Comparison of ENCODE assay signal across 28 mouse cellular contexts in genomic region chr10:63117583-63117982, GRCm38 (mm10). TPM values are rescaled to one million over a fixed set of nuclear protein-coding genes. Genes with fewer than 3 reads are reported as not detected.
DNase-seq lines count a peak whose midpoint lies in the region; TF ChIP-seq lines count a peak whose summit lies in the region.
"Had no signal": no experiment of that assay in that cellular context is flagged by ENCODE, and none has a peak within 500 bp of the region (broad histone marks: within the 10 kb centered on the region; RNA-seq: fewer than 3 reads in every experiment).

No protein-coding gene starts in this region.

- TF ChIP-seq POLR2A in kidney, adult 2 months (IDR thresholded peaks at IDR 0.05; ENCODE audit: low read depth, low read length): no peak
- no peak for TF ChIP-seq POLR2A in CH12.LX (IDR thresholded peaks at IDR 0.05; ENCODE audit: low read depth, low read length)
- no peak for TF ChIP-seq POLR2A in brain, embryonic 14.5 days (IDR thresholded peaks at IDR 0.05; ENCODE audit: borderline replicate concordance, extremely low read depth, insufficient read depth, insufficient read length, poor library complexity, severe bottlenecking)

- DNase-seq in kidney, adult 2 months: no peak
- DNase-seq in kidney, postnatal 4 days: no peak
- DNase-seq in CH12.LX (ENCODE audit: extremely low read depth) (no peak), ES-CJ7 (ENCODE audit: low read depth, low spot score) (peak; percentile 39)
- no peak for DNase-seq in brain, embryonic 14.5 days (ENCODE audit: low read depth)
- DNase-seq in left cerebral cortex, postnatal 25 days (ENCODE audit: low spot score in 2 of 2): no peak
- DNase-seq in urinary bladder, postnatal 25 days (ENCODE audit: low spot score): no peak
- DNase-seq: adrenal gland, postnatal 14 days; cerebellum, adult 11 months; cerebellum, adult 9-11 months; kidney, adult 18-20 months; kidney, postnatal 25 days; lung, postnatal 4 days; right cerebral cortex, adult 18-20 months; right cerebral cortex, postnatal 4 days; thymus, postnatal 25 days had no signal

- TF ChIP-seq CTCF in kidney, adult 2 months (conservative IDR thresholded peaks at IDR 0.05; ENCODE audit: insufficient read depth, insufficient read length, low read depth, low read length): 0 out of 2 replicates have a peak, but pooled peaks have one; percentile 11
- TF ChIP-seq CTCF in CH12.LX (conservative IDR thresholded peaks at IDR 0.05 in 1 of 2, IDR thresholded peaks at IDR 0.05 in 1 of 2; ENCODE audit: low read depth in 2 of 2, low read length in 2 of 2): 0 out of 4 replicates have a peak, but pooled peaks of 1 of the 2 experiments have one; percentile 17
- TF ChIP-seq CTCF in brain, embryonic 14.5 days (IDR thresholded peaks at IDR 0.05; ENCODE audit: borderline replicate concordance, extremely low read depth, insufficient read depth, insufficient read length): 0 out of 2 replicates have a peak, but pooled peaks have one; percentile 0

- H3K27me3 ChIP-seq in kidney, adult 2 months (replicated peaks; ENCODE audit: control insufficient read depth, insufficient read depth, low read length): no peaks in the 10 kb centered on the region
- H3K27me3 ChIP-seq in CH12.LX (replicated peaks): no peaks in the 10 kb centered on the region
- H3K27me3 ChIP-seq: limb, embryonic 15.5 days; liver, embryonic 15.5 days; neural tube, embryonic 15.5 days had no signal

- intact Hi-C loops in left cerebral cortex, postnatal 25 days (cut with DNase I): loop anchor here (10.0 kb wide), 1 partner anchor 93 kb away; the partner anchor contains the start of genes Hnrnph3 and Pbld2

- H3K4me3 ChIP-seq in kidney, adult 2 months (ENCODE audit: insufficient read depth, low read depth, low read length): no peak overlapping the region
- H3K4me3 ChIP-seq in CH12.LX (replicated peaks in 1 of 3; ENCODE audit: low read depth in 2 of 3, low read length in 2 of 3, poor library complexity in 1 of 3): no peak overlapping the region
- H3K4me3 ChIP-seq: embryonic facial prominence, embryonic 10.5 days; heart, embryonic 10.5 days; limb, embryonic 15.5 days; liver, embryonic 15.5 days; neural tube, embryonic 15.5 days had no signal

- TF ChIP-seq EP300 in CH12.LX (IDR thresholded peaks at IDR 0.05; ENCODE audit: low read length): no peak

- in situ Hi-C loops in CH12.LX (cut with MboI; ENCODE audit: low pct_ligation_motif_present, low pct_unique_long_range_greater_than_20kb, low sequenced_read_pairs): no loop called here

- no peaks in the 10 kb centered on the region for H3K79me2 ChIP-seq in CH12.LX (replicated peaks; ENCODE audit: control insufficient read depth, extremely low read depth, insufficient read depth, poor library complexity, severe bottlenecking)

- H3K36me3 ChIP-seq in kidney, adult 2 months (ENCODE audit: control insufficient read depth, insufficient read depth, low read length): no peaks in the 10 kb centered on the region
- H3K36me3 ChIP-seq in CH12.LX (replicated peaks in 1 of 2; ENCODE audit: control insufficient read depth in 1 of 2, insufficient read depth in 1 of 2, low read length in 1 of 2): no peaks in the 10 kb centered on the region
- H3K36me3 ChIP-seq: embryonic facial prominence, embryonic 10.5 days; G1E; limb, embryonic 15.5 days; liver, embryonic 15.5 days; neural tube, embryonic 15.5 days had no signal

- WGBS in kidney, adult 2 months: 94% methylated on average over 8 of the region's 8 CpGs

- dilution Hi-C loops in CH12.LX (cut with MboI; ENCODE audit: extremely low pct_ligation_motif_present, extremely low pct_unique_long_range_greater_than_20kb, low sequenced_read_pairs): no loop called here

- H3K27ac ChIP-seq in kidney, adult 2 months (ENCODE audit: insufficient read depth, low read depth, low read length): no peak overlapping the region
- no peak overlapping the region for H3K27ac ChIP-seq in CH12.LX (ENCODE audit: insufficient read depth, low read depth)
- H3K27ac ChIP-seq: embryonic facial prominence, embryonic 10.5 days; heart, embryonic 10.5 days; limb, embryonic 15.5 days; liver, embryonic 15.5 days; neural tube, embryonic 15.5 days had no signal

- peak; percentile 1 for TF ChIP-seq RAD21 in CH12.LX (IDR thresholded peaks at IDR 0.05; ENCODE audit: low read depth, low read length)

- H3K4me1 ChIP-seq in kidney, adult 2 months (ENCODE audit: control insufficient read depth, insufficient read depth, low read length): 0 out of 2 replicates have a peak, but pooled peaks cover 2% of the 10 kb centered on the region
- no peaks in the 10 kb centered on the region; a peak in 1 of 4 replicates for H3K4me1 ChIP-seq in CH12.LX (ENCODE audit: control insufficient read depth in 1 of 2, insufficient read depth in 2 of 2)
- H3K4me1 ChIP-seq: embryonic facial prominence, embryonic 10.5 days; heart, embryonic 10.5 days; limb, embryonic 15.5 days; liver, embryonic 15.5 days; neural tube, embryonic 15.5 days had no signal

- H3K9ac ChIP-seq in CH12.LX (ENCODE audit: insufficient read depth, low read depth): no peak overlapping the region
- H3K9ac ChIP-seq: limb, embryonic 15.5 days; liver, embryonic 15.5 days; neural tube, embryonic 15.5 days had no signal

- no peak overlapping the region for H3K4me2 ChIP-seq in CH12.LX (ENCODE audit: insufficient read depth, low read depth, poor library complexity, severe bottlenecking)
- H3K4me2 ChIP-seq: limb, embryonic 15.5 days; liver, embryonic 15.5 days; neural tube, embryonic 15.5 days had no signal

- peaks cover 3% of the 10 kb centered on the region for H3K9me3 ChIP-seq in CH12.LX (replicated peaks; ENCODE audit: low read length)
- H3K9me3 ChIP-seq: embryonic facial prominence, embryonic 10.5 days; G1E; heart, embryonic 10.5 days; limb, embryonic 15.5 days; liver, embryonic 15.5 days; neural tube, embryonic 15.5 days had no signal

TF ChIP-seq in CH12.LX, 34 proteins besides CTCF, POLR2A, EP300 and RAD21:
- no peak for TF ChIP-seq E2F4 (IDR thresholded peaks at IDR 0.05; ENCODE audit: insufficient replicate concordance, low read depth, low read length)
- TF ChIP-seq IRF4 (IDR thresholded peaks at IDR 0.05; ENCODE audit: low read depth, low read length): no peak
- TF ChIP-seq ZNF384 (IDR thresholded peaks at IDR 0.05; ENCODE audit: low read depth, low read length): no peak
- TF ChIP-seq KAT2A (IDR thresholded peaks at IDR 0.05; ENCODE audit: insufficient replicate concordance, low read length): no peak
- TF ChIP-seq PAX5 (IDR thresholded peaks at IDR 0.05; ENCODE audit: low read length): no peak
- TF ChIP-seq SMC3 (IDR thresholded peaks at IDR 0.05; ENCODE audit: low read depth, low read length): no peak
- no peak for TF ChIP-seq BHLHE40 (IDR thresholded peaks at IDR 0.05; ENCODE audit: low read depth, low read length)
- TF ChIP-seq USF2 (conservative IDR thresholded peaks at IDR 0.05; ENCODE audit: low read depth, low read length): no peak
- no peak for TF ChIP-seq ELF1 (IDR thresholded peaks at IDR 0.05; ENCODE audit: low read depth, low read length)
- TF ChIP-seq ZC3H11A (IDR thresholded peaks at IDR 0.05; ENCODE audit: low read depth, low read length): no peak
- no peak for TF ChIP-seq JUN (IDR thresholded peaks at IDR 0.05; ENCODE audit: insufficient read depth, low read depth, low read length)
- no peak for TF ChIP-seq MAFK (IDR thresholded peaks at IDR 0.05; ENCODE audit: insufficient replicate concordance, low read length)
- no peak for TF ChIP-seq NRF1 (IDR thresholded peaks at IDR 0.05; ENCODE audit: low read depth, low read length)

RNA-seq across cellular contexts. Expression of gene Atoh7, which starts 18.1 kb away (rescaled TPM):
- polyA plus RNA-seq in kidney, adult 2 months (2012; rRNA removed): 0.19 and 0.28 TPM in 2 replicates
- total RNA-seq in CH12.LX (2012; rRNA removed): not detected in 2 replicates
- total RNA-seq in CH12.LX (2014; rRNA removed): not detected in 2 replicates
- not detected in 2 replicates for polyA plus RNA-seq in CH12.LX (2012; ENCODE audit: insufficient read length, low read depth)
- polyA plus RNA-seq in brain, embryonic 14.5 days (2012; rRNA removed): 0.54 and 3.1 TPM in 2 replicates
- total RNA-seq in left cerebral cortex, postnatal 25 days (2021): 1 to 10 TPM; 2.9 to 4.1 TPM
- total RNA-seq: adrenal gland, postnatal 14 days; common myeloid progenitor, adult 5-6 weeks; G1E; hematopoietic stem cell, adult 5-6 weeks had no signal
- polyA plus RNA-seq: C2C12; G1E; heart, embryonic 10.5 days; heart, postnatal 0 days; limb, embryonic 15.5 days; liver, embryonic 15.5 days; lung, embryonic 16.5 days; stomach, embryonic 14.5 days had no signal

RNA-seq across cellular contexts. Expression of gene Pbld1, which starts 57.6 kb away (rescaled TPM):
- 163 and 168 TPM in 2 replicates for polyA plus RNA-seq in kidney, adult 2 months (2012; rRNA removed)
- total RNA-seq in CH12.LX (2012; rRNA removed): 0.04 and 0.25 TPM in 2 replicates
- total RNA-seq in CH12.LX (2014; rRNA removed): not detected in 2 replicates
- polyA plus RNA-seq in CH12.LX (2012; ENCODE audit: insufficient read length, low read depth): 0.49 TPM in 1 of 2 replicates, not detected in the other
- 0.12 and 0.33 TPM in 2 replicates for polyA plus RNA-seq in brain, embryonic 14.5 days (2012; rRNA removed)
- under 1 TPM; 0.46 to 0.78 TPM for total RNA-seq in left cerebral cortex, postnatal 25 days (2021)
- total RNA-seq: common myeloid progenitor, adult 5-6 weeks had no signal
- polyA plus RNA-seq: G1E had no signal

Comparison
In these comparisons a context has a peak if more than half of its experiments do, and no peak if none do; other contexts are left out.
1. RNA of gene Pbld1, which starts 57.6 kb away (polyA plus RNA-seq): 163 to 168 TPM in kidney, adult 2 months; 0.49 TPM in CH12.LX and 0.12 to 0.33 TPM in brain, embryonic 14.5 days; every median in the first group is over 100 times any median in the second.